Mouse (Mus musculus) lung, postnatal 0 days (tissue): ENCODE results near the gene Nptx1.

Experiments used
- CTCF ChIP-seq: IDR thresholded peaks from 2 replicates; pipeline ENCODE4 v1.5.1; 2016; ENCODE audit warnings: antibody characterized with exemption, mild to moderate bottlenecking
- EP300 ChIP-seq: IDR thresholded peaks from 2 replicates; pipeline ENCODE4 v1.6.1; 2016; ENCODE audit warnings: antibody characterized with exemption, mild to moderate bottlenecking, control low read depth

DNA sequence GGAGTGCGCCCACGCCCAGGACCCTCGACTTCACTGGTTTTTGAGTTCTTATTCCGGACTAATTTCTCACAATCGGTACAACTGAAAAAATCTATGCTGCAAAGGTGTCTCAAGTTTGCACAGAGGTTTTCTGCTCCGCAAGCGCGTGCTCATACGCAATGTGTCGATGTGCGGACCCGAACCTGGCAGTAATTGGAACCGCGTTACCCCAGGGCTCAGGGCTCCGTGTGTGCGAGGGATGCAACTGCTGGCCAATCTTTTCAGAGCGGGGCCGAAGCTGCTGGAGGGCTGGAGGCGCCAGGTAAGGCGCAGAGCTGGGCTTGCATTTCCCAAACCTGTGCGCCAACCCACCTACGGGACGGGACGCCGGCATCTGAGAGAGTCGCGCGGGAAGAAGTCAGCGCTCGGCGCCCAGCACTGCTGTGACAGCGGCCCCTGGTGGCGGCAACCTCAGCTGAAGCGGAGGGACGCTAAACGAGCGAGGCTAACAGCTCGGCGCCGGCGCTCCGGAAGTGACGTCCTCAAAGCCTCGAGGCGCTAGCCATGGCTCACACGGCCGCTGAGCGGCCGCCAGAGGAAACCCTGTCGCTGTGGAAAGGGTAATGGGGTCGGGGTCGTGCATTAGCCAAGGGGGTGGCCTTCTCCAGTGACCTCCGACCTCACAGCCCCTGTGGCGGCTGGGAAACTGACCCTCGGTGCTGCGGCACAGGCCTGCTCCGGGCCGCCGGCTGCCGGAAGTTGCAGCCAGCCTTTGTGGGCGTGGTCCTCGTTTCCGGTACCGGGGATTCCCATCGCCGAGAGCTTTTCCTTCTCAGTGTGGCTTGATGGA is 56.5 kb downstream of the Nptx1 start, which contains the start of gene Endov:
- TF ChIP-seq CTCF (peak; percentile 99), EP300 (no peak; the same call in 1 of the 2 replicates)
